Mouse (Mus musculus): ENCODE measurements around the gene Wdr83. TPM values are rescaled to one million over a fixed set of nuclear protein-coding genes. Genes with fewer than 3 reads are reported as not detected.

The Wdr83 gene
- polyA plus RNA-seq (2014; fragmentation: Illumina TruSeq; extraction: RNeasy Lipid Tissue Mini Kit (QIAGEN cat#74804); ENCODE audit: low read depth, low replicate concordance), result 2.8 TPM

DNA sequence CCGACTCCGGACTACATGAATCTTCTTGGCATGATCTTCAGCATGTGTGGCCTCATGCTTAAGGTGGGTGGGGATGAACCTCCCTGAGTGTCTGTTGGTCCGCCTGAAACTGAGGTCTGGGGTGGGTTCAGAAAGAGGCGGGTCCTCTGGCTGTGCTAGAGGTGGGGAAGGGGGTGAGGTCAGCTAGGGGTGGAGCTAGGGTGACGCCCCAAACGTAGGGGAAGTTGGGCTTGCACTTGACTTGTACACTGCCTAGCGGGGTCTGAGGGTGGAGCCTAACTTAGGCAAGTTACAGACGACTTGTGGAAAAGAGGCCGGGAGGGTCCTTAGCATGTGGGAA, at the start of gene Wdr83:
Gene Wdr83 (minus strand): TSS at position 91 of the 340 bp plus-strand sequence.

GRCm38 (mm10) chr8:85122995-85123394, 41.9 kb upstream of the Wdr83 start, which contains the start of gene Zfp791:
Gene Zfp791, minus strand, starts transcription at chr8:85123095.

DNA sequence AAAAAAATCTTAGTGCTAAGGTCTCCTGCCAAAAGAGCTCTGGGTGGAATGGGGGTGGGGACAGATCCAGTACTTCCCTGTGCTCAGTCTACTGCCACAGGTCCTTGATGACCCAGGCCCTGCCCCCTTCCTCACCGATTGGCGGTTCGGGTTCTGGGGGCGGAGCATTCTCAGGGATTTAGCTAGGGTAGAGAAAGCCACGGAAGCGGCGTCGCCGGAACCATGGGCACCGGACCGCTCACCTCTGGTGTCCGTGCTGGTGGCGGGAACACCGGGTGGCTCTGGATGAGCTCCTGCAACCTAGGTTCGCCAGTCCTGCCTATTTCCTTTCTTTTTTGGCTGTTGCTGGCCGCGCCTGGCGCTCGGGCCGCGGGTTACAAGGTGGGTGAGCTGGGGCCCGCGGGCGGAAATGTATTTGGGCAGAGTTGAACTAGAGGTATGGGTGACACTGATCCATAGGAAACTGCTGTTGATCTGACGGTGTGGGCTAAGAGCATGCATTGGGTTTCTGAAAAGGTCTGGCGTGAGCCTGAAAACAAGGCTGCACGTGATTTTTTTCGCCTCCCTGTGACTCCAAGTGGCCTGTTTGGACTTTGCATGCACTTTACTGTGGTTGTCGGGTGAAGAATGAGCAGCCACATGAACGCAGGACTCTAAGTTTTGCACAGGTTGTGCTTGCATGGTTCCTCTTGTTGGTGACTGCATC, 2.2 kb upstream of the Wdr83 start, which contains the start of gene Man2b1:
Gene Man2b1 (plus strand): TSS at position 163 of the 706 bp plus-strand sequence.

DNA sequence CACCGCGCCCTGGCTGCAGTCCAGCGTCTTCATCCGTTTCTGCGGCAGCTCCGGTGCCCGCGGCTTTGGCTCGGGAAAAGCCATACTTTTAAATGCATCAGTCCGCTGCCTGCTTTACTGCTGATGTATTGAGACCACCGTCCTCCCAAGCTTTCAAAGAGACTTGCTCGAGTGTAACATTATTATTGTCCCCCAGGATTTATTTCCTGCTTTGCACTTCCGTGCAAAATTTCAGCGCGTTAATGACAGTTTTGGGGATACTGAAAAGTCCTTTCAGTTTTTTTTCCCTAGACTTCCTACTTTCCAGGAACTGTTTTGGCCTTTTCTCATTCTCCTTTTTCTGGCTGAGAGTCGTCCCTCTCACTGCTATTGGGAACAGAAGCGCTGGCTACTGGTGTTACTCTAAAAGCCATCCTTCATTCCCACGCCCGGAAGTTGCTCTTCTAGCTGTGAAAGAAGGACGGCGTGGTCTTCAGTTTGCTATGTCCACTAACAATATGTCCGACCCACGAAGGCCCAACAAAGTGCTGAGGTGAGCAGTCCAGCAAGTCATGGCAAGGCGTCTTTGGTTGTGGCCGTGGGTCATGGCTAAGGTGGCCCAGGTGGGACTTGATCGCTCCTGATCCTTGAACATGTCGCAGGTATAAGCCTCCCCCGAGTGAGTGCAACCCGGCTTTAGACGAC, 432 bp downstream of the Wdr83 start, which contains the start of gene Wdr83os:
Gene Wdr83os (plus strand): TSS at position 209 of the 684 bp plus-strand sequence.

DNA sequence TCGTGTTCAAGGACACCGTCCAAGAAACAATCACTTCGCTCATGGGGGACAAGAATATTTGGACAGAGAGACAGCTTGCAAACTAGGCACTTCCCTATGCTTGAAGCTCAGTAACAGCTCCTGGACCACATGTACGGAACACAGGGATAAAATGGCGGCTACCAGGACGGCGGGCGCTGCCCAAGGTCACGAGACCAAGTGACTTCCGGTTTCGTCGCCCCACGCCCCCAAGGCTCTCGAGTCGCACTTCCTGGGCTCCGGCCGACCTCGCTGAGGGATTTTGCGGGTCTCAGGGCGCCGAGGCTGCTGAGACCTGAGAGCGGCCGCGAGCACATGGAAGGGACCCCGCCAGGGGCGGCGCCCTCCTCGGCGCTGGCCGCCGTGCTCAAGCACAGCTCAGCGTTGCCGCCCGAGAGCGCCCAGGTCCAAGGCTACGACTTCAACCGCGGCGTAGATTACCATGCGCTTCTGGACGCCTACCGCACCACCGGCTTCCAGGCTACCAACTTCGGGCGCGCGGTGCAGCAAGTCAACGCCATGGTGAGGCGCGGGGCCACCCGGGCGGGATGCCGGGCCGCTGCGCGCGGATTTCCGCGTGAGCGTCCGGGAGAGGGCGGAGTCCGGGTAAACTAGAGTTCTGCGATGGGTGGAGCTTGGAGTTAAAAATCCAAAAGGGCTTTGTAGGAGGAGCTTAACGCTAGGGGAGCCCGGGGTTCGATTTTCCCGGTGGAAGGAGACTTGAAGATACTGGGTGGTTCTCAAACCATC, 9.4 kb downstream of the Wdr83 start, which contains the start of gene Dhps:
Gene Dhps (plus strand): TSS at position 244 of the 768 bp plus-strand sequence.

GRCm38 (mm10) chr8:85067982-85068381, 13.1 kb downstream of the Wdr83 start, which contains the start of gene Gm5741:
Gene Gm5741, minus strand, starts transcription at chr8:85067982.

DNA sequence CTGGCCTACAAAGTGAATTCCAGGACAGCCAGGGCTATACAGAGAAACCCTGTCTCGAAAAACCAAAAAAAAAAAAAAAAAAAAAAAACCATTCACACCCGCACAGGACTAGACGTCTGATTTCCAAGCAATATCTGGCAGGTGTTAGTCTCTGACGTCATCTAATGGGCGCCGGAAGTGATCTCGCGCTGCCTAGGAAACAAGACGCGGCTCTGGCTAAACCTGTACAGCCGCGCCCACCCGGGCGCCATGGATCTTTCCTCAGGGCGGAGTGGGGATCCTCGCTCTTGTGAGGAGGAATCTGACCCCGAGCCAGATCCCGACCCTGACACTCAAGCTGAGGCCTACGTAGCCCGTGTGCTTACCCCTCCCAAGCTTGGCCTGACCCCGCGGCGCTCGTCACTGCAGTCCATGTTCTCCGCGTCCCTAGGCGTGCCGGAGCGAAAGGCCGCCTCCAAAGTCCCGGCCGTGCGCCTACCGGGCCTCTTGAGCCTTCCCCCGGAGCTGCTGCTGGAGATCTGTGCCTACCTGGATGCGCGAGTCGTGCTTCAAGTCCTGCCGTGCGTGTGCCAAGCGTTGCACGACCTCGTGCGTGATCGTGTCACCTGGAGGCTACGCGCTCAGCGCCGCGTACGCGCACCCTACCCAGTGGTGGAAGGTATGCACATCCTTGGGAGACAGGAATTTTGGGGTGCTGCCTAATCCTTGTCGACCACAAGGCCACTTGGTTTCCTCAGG, 21.1 kb downstream of the Wdr83 start, which contains the start of gene Fbxw9:
Gene Fbxw9 (plus strand): TSS at position 177 of the 738 bp plus-strand sequence.

DNA sequence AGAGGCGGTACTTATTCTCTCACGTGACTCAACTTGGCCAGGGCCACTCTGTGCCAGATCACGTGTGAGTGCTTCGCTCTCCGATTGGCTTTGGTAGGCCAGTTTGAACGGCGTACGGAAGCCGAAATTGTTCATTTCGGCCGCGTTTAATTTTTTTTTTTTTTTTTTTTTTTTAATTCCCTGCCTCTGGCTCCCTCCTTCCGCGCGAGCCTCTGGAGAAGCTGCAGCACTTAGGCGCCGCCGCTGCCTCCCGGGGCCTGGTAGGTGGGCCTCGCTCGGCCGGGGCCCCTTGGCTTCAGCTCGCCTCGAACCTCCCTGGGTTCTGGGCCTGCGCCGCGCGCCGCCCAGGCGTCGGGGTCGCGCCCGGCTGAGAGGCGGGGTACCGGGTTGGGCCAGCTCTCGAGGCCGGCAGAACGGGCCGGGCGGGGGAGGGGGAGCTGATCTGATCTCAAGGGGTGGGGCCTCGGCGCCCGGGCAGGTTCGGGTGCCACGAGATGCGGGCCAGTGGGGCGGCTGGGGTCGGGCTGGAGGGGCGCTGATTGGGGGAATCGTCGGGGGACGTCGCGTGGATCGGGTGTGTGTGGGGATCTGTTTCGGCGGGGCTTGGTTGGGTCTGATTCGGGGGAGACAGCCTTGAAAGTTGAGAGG, 44.3 kb downstream of the Wdr83 start, which contains the start of gene Tnpo2:
Gene Tnpo2 (plus strand): TSS at position 198 of the 648 bp plus-strand sequence.

GRCm38 (mm10) chr8:85026670-85027515, 54.2 kb downstream of the Wdr83 start, which contains the start of gene Trir:
Gene Trir, plus strand, starts transcription at chr8:85026823.

DNA sequence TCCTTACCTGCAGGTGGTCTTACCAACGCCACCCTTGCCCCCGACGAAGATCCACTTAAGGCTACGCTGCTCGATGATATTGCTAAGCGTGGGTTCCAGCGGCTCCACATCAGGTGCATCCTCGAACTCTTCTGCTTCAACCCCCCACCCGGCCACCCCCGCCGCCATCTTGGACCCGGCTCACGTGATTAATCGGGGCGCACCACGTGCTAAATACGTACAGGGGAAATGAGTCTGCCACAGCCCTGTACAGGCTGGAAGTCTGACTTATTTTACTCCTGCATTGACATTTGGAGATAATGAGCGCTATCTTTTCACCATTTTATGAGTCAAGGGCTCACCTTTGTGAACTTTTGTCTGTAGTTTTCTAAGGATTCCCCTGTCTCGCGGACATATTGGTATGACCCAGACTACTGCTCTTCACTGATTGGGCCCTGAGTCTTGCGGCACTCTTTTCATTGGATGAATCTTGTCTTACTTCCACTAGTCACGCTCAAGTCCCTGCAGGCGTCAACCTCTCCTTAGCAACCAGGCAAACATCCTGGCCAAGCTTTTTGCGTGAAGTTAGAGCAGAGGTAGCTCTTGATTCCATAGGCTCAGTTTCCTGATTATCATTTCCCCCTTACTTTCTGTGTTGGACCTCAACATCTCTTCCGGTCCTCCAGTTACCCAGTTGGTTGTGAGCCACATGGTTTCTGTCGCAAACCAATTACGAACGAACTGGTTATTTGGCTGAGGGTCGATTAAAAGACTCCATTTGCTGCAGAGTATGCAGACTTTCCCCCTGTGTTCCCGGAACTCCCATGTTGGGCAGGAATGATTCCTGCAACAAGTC, 55.8 kb downstream of the Wdr83 start, which contains the start of gene Asna1:
Gene Asna1 (minus strand): TSS at position 184 of the 835 bp plus-strand sequence.

Other genes starting within 250 kb of the Wdr83 start
- gene Gadd45gip1, start 249.8 kb downstream of the Wdr83 start, polyA plus RNA-seq (2014; fragmentation: Illumina TruSeq; extraction: RNeasy Lipid Tissue Mini Kit (QIAGEN cat#74804); ENCODE audit: low read depth, low replicate concordance), result 0.74 TPM
- 9.8 TPM for gene Rad23a, start 240.6 kb downstream of the Wdr83 start, polyA plus RNA-seq (2014; fragmentation: Illumina TruSeq; extraction: RNeasy Lipid Tissue Mini Kit (QIAGEN cat#74804); ENCODE audit: low read depth, low replicate concordance)
- 778 TPM for gene Calr, start 234.4 kb downstream of the Wdr83 start, polyA plus RNA-seq (2014; fragmentation: Illumina TruSeq; extraction: RNeasy Lipid Tissue Mini Kit (QIAGEN cat#74804); ENCODE audit: low read depth, low replicate concordance)
- gene Farsa, start 224.3 kb downstream of the Wdr83 start, polyA plus RNA-seq (2014; fragmentation: Illumina TruSeq; extraction: RNeasy Lipid Tissue Mini Kit (QIAGEN cat#74804); ENCODE audit: low read depth, low replicate concordance), result 2.9 TPM
- 1.8 TPM for gene Syce2, start 209.2 kb downstream of the Wdr83 start, polyA plus RNA-seq (2014; fragmentation: Illumina TruSeq; extraction: RNeasy Lipid Tissue Mini Kit (QIAGEN cat#74804); ENCODE audit: low read depth, low replicate concordance)
- gene Gcdh, start 187.4 kb downstream of the Wdr83 start, polyA plus RNA-seq (2014; fragmentation: Illumina TruSeq; extraction: RNeasy Lipid Tissue Mini Kit (QIAGEN cat#74804); ENCODE audit: low read depth, low replicate concordance), result 511 TPM
- 1.0 TPM for gene Klf1, start 179.4 kb downstream of the Wdr83 start, polyA plus RNA-seq (2014; fragmentation: Illumina TruSeq; extraction: RNeasy Lipid Tissue Mini Kit (QIAGEN cat#74804); ENCODE audit: low read depth, low replicate concordance)
- gene Dnase2a, start 172.7 kb downstream of the Wdr83 start, polyA plus RNA-seq (2014; fragmentation: Illumina TruSeq; extraction: RNeasy Lipid Tissue Mini Kit (QIAGEN cat#74804); ENCODE audit: low read depth, low replicate concordance), result 9.4 TPM
- not detected for gene Mast1, start 143.9 kb downstream of the Wdr83 start, polyA plus RNA-seq (2014; fragmentation: Illumina TruSeq; extraction: RNeasy Lipid Tissue Mini Kit (QIAGEN cat#74804); ENCODE audit: low read depth, low replicate concordance)
- not detected for gene Rtbdn, start 134.3 kb downstream of the Wdr83 start, polyA plus RNA-seq (2014; fragmentation: Illumina TruSeq; extraction: RNeasy Lipid Tissue Mini Kit (QIAGEN cat#74804); ENCODE audit: low read depth, low replicate concordance)
- gene Gm49661, start 111.9 kb downstream of the Wdr83 start, polyA plus RNA-seq (2014; fragmentation: Illumina TruSeq; extraction: RNeasy Lipid Tissue Mini Kit (QIAGEN cat#74804); ENCODE audit: low read depth, low replicate concordance), result not detected
- 42.1 TPM for gene Prdx2, start 111.7 kb downstream of the Wdr83 start, polyA plus RNA-seq (2014; fragmentation: Illumina TruSeq; extraction: RNeasy Lipid Tissue Mini Kit (QIAGEN cat#74804); ENCODE audit: low read depth, low replicate concordance)
- 2.5 TPM for gene Rnaseh2a, start 111.5 kb downstream of the Wdr83 start, polyA plus RNA-seq (2014; fragmentation: Illumina TruSeq; extraction: RNeasy Lipid Tissue Mini Kit (QIAGEN cat#74804); ENCODE audit: low read depth, low replicate concordance)
- gene Junb, start 102.6 kb downstream of the Wdr83 start, polyA plus RNA-seq (2014; fragmentation: Illumina TruSeq; extraction: RNeasy Lipid Tissue Mini Kit (QIAGEN cat#74804); ENCODE audit: low read depth, low replicate concordance), result 0.50 TPM
- gene Hook2, start 90.7 kb downstream of the Wdr83 start, polyA plus RNA-seq (2014; fragmentation: Illumina TruSeq; extraction: RNeasy Lipid Tissue Mini Kit (QIAGEN cat#74804); ENCODE audit: low read depth, low replicate concordance), result 4.8 TPM
- gene Best2, start 66.8 kb downstream of the Wdr83 start, polyA plus RNA-seq (2014; fragmentation: Illumina TruSeq; extraction: RNeasy Lipid Tissue Mini Kit (QIAGEN cat#74804); ENCODE audit: low read depth, low replicate concordance), result not detected
- 7.6 TPM for gene Asna1, start 56.0 kb downstream of the Wdr83 start, polyA plus RNA-seq (2014; fragmentation: Illumina TruSeq; extraction: RNeasy Lipid Tissue Mini Kit (QIAGEN cat#74804); ENCODE audit: low read depth, low replicate concordance)
- 16.7 TPM for gene Trir, start 54.5 kb downstream of the Wdr83 start, polyA plus RNA-seq (2014; fragmentation: Illumina TruSeq; extraction: RNeasy Lipid Tissue Mini Kit (QIAGEN cat#74804); ENCODE audit: low read depth, low replicate concordance)
- gene Tnpo2, start 44.4 kb downstream of the Wdr83 start, polyA plus RNA-seq (2014; fragmentation: Illumina TruSeq; extraction: RNeasy Lipid Tissue Mini Kit (QIAGEN cat#74804); ENCODE audit: low read depth, low replicate concordance), result 5.4 TPM
- gene Fbxw9, start 21.3 kb downstream of the Wdr83 start, polyA plus RNA-seq (2014; fragmentation: Illumina TruSeq; extraction: RNeasy Lipid Tissue Mini Kit (QIAGEN cat#74804); ENCODE audit: low read depth, low replicate concordance), result 2.5 TPM
- not detected for gene Gm5741, start 13.3 kb downstream of the Wdr83 start, polyA plus RNA-seq (2014; fragmentation: Illumina TruSeq; extraction: RNeasy Lipid Tissue Mini Kit (QIAGEN cat#74804); ENCODE audit: low read depth, low replicate concordance)
- gene Dhps, start 9.5 kb downstream of the Wdr83 start, polyA plus RNA-seq (2014; fragmentation: Illumina TruSeq; extraction: RNeasy Lipid Tissue Mini Kit (QIAGEN cat#74804); ENCODE audit: low read depth, low replicate concordance), result 7.5 TPM
- 11.6 TPM for gene Wdr83os, start 566 bp downstream of the Wdr83 start, polyA plus RNA-seq (2014; fragmentation: Illumina TruSeq; extraction: RNeasy Lipid Tissue Mini Kit (QIAGEN cat#74804); ENCODE audit: low read depth, low replicate concordance)
- 12.2 TPM for gene Man2b1, start 2.0 kb upstream of the Wdr83 start, polyA plus RNA-seq (2014; fragmentation: Illumina TruSeq; extraction: RNeasy Lipid Tissue Mini Kit (QIAGEN cat#74804); ENCODE audit: low read depth, low replicate concordance)
- 1.7 TPM for gene Zfp791, start 41.8 kb upstream of the Wdr83 start, polyA plus RNA-seq (2014; fragmentation: Illumina TruSeq; extraction: RNeasy Lipid Tissue Mini Kit (QIAGEN cat#74804); ENCODE audit: low read depth, low replicate concordance)
- not detected for gene Cks1brt, start 70.6 kb upstream of the Wdr83 start, polyA plus RNA-seq (2014; fragmentation: Illumina TruSeq; extraction: RNeasy Lipid Tissue Mini Kit (QIAGEN cat#74804); ENCODE audit: low read depth, low replicate concordance)
- gene Olfr371, start 144.7 kb upstream of the Wdr83 start, polyA plus RNA-seq (2014; fragmentation: Illumina TruSeq; extraction: RNeasy Lipid Tissue Mini Kit (QIAGEN cat#74804); ENCODE audit: low read depth, low replicate concordance), result not detected
- gene Orc6, start 218.3 kb upstream of the Wdr83 start, polyA plus RNA-seq (2014; fragmentation: Illumina TruSeq; extraction: RNeasy Lipid Tissue Mini Kit (QIAGEN cat#74804); ENCODE audit: low read depth, low replicate concordance), result 11.0 TPM
- 163 TPM for gene Vps35, start 218.5 kb upstream of the Wdr83 start, polyA plus RNA-seq (2014; fragmentation: Illumina TruSeq; extraction: RNeasy Lipid Tissue Mini Kit (QIAGEN cat#74804); ENCODE audit: low read depth, low replicate concordance)

Data from liver, adult 10 weeks (tissue).